Mouse (Mus musculus) layer of hippocampus, adult 11-12 months (tissue): ENCODE results near the gene Snx29.

Experiments used
- DNase-seq: peaks from one replicate; pipeline ENCODE4 v3.0.0; 2022; ENCODE audit warnings: low spot score

The Snx29 gene

GRCm38 (mm10) chr16:11731014-11731535 is 408.4 kb downstream of the Snx29 start:
- DNase-seq: no peak

- no peak for DNase-seq
Observed at GRCm38 (mm10) chr16:11738341-11738740, 415.6 kb downstream of the Snx29 start.

GRCm38 (mm10) chr16:11741951-11742350 is 419.2 kb downstream of the Snx29 start:
- peak; percentile 15 for DNase-seq

- DNase-seq: no peak
Observed at GRCm38 (mm10) chr16:11742351-11742750, 419.6 kb downstream of the Snx29 start.

- DNase-seq: no peak
Observed at GRCm38 (mm10) chr16:11743013-11743412, 420.3 kb downstream of the Snx29 start.

DNA sequence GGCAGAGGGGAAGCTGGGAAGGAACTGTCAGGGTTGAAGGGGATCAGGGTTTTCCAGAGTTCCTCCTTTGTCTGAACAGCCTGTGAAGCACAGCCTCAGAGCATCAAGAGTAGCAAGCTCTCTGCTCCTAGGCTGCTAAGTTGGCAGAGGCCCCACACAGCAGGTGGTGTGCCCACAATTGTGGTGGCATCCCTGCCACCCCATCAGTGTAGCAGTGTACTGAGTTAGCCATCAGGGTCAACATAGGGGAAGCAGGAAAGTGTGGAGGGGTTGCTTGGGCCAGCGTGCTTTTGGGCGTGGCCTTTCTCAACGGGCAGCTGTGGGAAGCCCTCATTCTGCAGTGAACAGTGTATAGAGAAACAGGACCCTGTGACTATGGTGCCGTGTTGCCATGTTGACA is 421.0 kb downstream of the Snx29 start:
- DNase-seq: no peak

- DNase-seq: no peak
Observed at GRCm38 (mm10) chr16:11746036-11746435, 423.3 kb downstream of the Snx29 start.

GRCm38 (mm10) chr16:11747867-11748266 is 425.2 kb downstream of the Snx29 start:
- no peak for DNase-seq

- DNase-seq: no peak
Observed at GRCm38 (mm10) chr16:11749111-11749510, 426.4 kb downstream of the Snx29 start.

- no peak for DNase-seq
Observed at GRCm38 (mm10) chr16:11750605-11751004, 427.9 kb downstream of the Snx29 start.

DNA sequence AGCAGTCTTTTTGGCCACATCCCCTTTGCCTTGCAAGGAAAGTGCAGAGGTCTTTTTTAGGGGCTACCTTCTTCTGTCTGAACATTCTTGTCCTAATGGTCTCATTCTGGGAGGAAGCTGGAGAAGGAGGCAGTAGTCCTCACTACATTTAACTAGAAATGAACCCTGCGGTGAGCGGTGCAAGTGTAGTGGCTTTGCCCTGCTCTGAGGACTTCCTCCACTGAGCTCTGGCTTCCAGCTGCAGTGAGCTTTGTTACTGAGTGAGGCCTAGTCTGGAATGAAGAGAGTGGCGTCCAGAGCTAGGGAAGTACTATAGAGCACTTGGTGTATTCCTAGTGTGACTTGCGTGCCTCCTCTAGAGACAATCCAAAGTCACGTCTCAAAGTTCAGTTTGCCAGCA is 429.8 kb downstream of the Snx29 start:
- DNase-seq: no peak

- DNase-seq: no peak
Observed at GRCm38 (mm10) chr16:11753466-11753865, 430.8 kb downstream of the Snx29 start.

DNA sequence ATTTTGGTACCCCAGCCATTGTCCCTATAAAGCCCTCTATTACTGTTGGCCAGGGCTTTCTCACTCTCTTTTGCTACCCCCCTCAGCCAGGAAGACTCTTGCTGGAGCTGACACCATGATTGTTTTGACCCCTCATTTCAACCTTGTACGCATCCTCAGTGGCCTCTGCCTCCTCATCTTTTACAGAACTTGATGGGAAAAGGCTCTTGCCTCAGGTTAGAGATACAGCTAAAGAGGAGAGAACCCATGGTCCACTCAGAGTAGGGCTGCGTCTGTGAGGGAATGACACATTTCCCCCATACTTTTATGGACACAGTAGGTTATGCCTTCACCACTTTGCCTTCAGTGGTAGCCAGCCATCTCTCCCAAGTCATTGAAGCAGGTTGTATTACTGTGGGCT is 431.4 kb downstream of the Snx29 start:
- no peak for DNase-seq

- no peak for DNase-seq
Observed at GRCm38 (mm10) chr16:11755281-11756066, 432.8 kb downstream of the Snx29 start.

GRCm38 (mm10) chr16:11756598-11757245 is 434.0 kb downstream of the Snx29 start:
- no peak for DNase-seq

GRCm38 (mm10) chr16:11757471-11757870 is 434.8 kb downstream of the Snx29 start:
- no peak for DNase-seq

DNA sequence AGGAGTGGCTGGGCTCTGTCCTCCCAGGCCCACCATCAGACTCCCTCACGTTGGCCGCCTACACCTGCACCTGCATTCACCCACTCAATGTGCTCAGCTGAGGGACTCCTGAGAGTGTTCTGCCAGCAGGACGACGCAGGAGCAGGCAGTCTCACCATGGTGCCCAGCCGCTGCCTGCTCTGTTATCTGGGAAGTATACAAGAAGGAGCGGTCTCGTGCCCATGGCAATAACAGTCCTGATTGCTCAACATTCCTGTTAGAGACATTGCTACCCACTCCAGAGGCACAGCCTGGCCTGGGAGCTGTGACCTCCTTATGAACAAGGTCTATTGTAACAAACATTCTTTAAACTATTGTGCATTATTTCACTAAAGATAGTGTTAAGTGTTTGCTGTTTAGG is 435.2 kb downstream of the Snx29 start:
- DNase-seq: no peak

GRCm38 (mm10) chr16:11772318-11772717 is 449.6 kb downstream of the Snx29 start:
- no peak for DNase-seq

GRCm38 (mm10) chr16:11774321-11774720 is 451.6 kb downstream of the Snx29 start:
- DNase-seq: no peak

GRCm38 (mm10) chr16:11776528-11776927 is 453.8 kb downstream of the Snx29 start:
- DNase-seq: no peak

GRCm38 (mm10) chr16:11778191-11778590 is 455.5 kb downstream of the Snx29 start:
- DNase-seq: no peak

GRCm38 (mm10) chr16:11778715-11779460 is 456.2 kb downstream of the Snx29 start:
- peak; percentile 52 for DNase-seq

DNA sequence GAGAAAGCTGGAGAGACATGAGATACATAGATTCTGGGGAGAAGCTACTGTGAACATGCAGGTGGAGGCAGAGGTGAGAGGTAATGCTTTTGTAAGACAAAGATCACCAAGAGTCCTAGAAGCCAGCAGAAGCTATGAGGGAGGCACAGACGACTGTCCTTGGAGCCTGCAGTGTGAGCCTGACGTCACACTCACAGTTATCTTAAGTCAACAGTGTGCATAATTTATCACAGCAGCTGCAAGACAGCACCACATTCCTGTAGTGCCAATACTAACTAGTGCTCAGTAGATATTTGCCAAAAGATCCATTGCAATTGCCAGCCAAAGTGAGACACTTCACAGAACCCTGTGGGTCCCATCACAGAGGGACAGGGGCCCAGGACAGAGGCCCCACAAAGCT is 459.4 kb downstream of the Snx29 start:
- DNase-seq: no peak
